Mouse (Mus musculus) small intestine, adult 2 months (tissue): ENCODE data around the gene Stat5b. TPM values are rescaled to one million over a fixed set of nuclear protein-coding genes. Genes with fewer than 3 reads are reported as not detected.
A peak's percentile ranks its signal among the peaks of the same experiment; 100 is the strongest.

Source experiments
- H3K27ac ChIP-seq: fragments of 200-500 bp; 2 replicates; pipeline ENCODE4 v1.5.1; 2012; ENCODE audit warnings: low read depth, low read length, control low read depth, inconsistent platforms; ENCODE audit not compliant: insufficient read depth
- H3K27me3 ChIP-seq: fragments of 200-500 bp; 2 replicates; pipeline ENCODE4 v1.6.1; 2012; ENCODE audit warnings: mild to moderate bottlenecking, moderate library complexity, low read length, inconsistent platforms; ENCODE audit not compliant: control insufficient read depth, insufficient read depth
- H3K36me3 ChIP-seq: fragments of 200-500 bp; 2 replicates; pipeline ENCODE4 v1.6.1; 2012; ENCODE audit warnings: mild to moderate bottlenecking, low read length, control low read depth, inconsistent platforms; ENCODE audit not compliant: control insufficient read depth, insufficient read depth
- H3K4me1 ChIP-seq: fragments of 200-500 bp; 2 replicates; pipeline ENCODE4 v1.6.1; 2012; ENCODE audit warnings: low read length, inconsistent platforms, mixed read lengths; ENCODE audit not compliant: control insufficient read depth, insufficient read depth, insufficient read length
- H3K4me3 ChIP-seq: fragments of 200-500 bp; 2 replicates; pipeline ENCODE4 v1.5.1; 2012; ENCODE audit warnings: low read depth, mild to moderate bottlenecking, control low read depth, inconsistent platforms, low read length, moderate library complexity
- CTCF ChIP-seq: fragments of 200-500 bp; IDR thresholded peaks from 2 replicates; pipeline ENCODE4 v1.5.1; 2012; ENCODE audit warnings: low read depth, mild to moderate bottlenecking, control low read depth, inconsistent platforms, low read length, moderate library complexity, mixed read lengths; ENCODE audit not compliant: insufficient replicate concordance, insufficient read length; ENCODE audit errors: extremely low read depth
- POLR2A ChIP-seq: fragments of 200-500 bp; IDR thresholded peaks from 2 replicates; pipeline ENCODE4 v1.6.1; 2012; ENCODE audit warnings: low read depth, mild to moderate bottlenecking, control low read depth, inconsistent platforms, low read length, moderate library complexity
- WGBS: fragments of 180-500 bp; shearing (Covaris S2); methylation state at CpG from one replicate; pipeline ENCODE4 v1.1.7; 2018; 5-methylcytosine and 5-hydroxymethylcytosine counted together
- polyA plus RNA-seq: library from polyadenylated mRNA; depleted of rRNA; stranded (reverse); fragments of >200 nt; gene quantifications from 2 replicates; pipeline ENCODE4 v1.2.3, GENCODE M21; 2012

Gene Stat5b
- polyA plus RNA-seq, 1 experiment: 9.6 TPM

DNA sequence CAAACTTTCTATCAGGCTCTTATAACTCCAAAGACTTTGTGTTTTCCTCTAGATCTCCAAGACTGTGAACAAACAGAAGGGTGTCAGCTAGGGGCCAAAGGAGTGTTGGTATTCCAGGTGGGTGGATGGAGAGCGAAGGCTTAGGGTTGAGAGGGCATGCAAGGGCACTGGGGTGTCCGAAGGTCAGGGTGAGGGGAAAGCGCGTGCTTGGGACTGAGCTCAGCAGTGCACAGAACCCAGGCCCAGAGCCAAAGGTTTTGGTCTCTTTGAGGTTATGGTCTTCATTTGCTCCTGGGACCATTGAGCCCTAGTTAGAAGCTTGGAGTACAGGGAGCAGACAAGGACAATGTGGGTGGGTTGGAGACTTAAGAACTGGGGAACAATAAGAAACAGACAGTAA lies 4.7 kb upstream of the Stat5b start:
- H3K27ac ChIP-seq: no peak overlapping the region
- H3K27me3 ChIP-seq: no peaks in the 10 kb centered on the region
- no peak for TF ChIP-seq CTCF
- no peak for TF ChIP-seq POLR2A
- no peaks in the 10 kb centered on the region for H3K36me3 ChIP-seq
- no peak overlapping the region for H3K4me3 ChIP-seq
- WGBS: 96% methylated on average over 4 of the region's 4 CpGs
- peaks cover 10% of the 10 kb centered on the region for H3K4me1 ChIP-seq

DNA sequence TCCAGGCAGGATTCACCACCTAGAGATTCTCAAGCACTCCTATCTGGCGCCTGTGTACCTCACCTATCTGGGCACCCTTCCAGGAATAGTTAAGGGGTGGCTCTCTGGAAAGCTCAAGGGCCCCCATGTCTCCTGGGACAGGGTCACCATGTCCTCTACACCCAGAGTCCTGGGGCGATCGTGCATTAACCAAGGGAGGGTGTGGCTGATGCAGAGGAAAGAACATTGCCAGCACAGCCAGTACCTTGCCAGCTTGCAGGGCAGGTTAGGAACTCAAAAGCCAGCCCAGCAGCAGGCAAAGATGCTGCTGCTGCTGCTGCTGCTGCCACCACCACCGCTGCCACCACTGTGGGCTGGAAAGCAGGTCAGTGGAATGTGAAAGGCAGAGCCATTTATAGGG lies 3.7 kb upstream of the Stat5b start:
- TF ChIP-seq POLR2A: no peak
- no peak for TF ChIP-seq CTCF
- no peak overlapping the region for H3K27ac ChIP-seq
- no peak overlapping the region for H3K4me3 ChIP-seq
- peaks cover 7% of the 10 kb centered on the region for H3K4me1 ChIP-seq
- WGBS: 32% methylated on average over 4 of the region's 4 CpGs
- H3K36me3 ChIP-seq: no peaks in the 10 kb centered on the region
- no peaks in the 10 kb centered on the region for H3K27me3 ChIP-seq

- 0 out of 2 replicates have a peak, but pooled peaks cover 5% of the 10 kb centered on the region for H3K4me1 ChIP-seq
- H3K27ac ChIP-seq: no peak overlapping the region
- TF ChIP-seq POLR2A (no peak), CTCF (no peak)
- H3K27me3 ChIP-seq: no peaks in the 10 kb centered on the region
- H3K4me3 ChIP-seq: no peak overlapping the region
- H3K36me3 ChIP-seq: no peaks in the 10 kb centered on the region
- WGBS: 81% methylated on average over 5 of the region's 5 CpGs
Measured at GRCm38 (mm10) chr11:100853018-100853417, 2.5 kb upstream of the Stat5b start.

- no peaks in the 10 kb centered on the region for H3K27me3 ChIP-seq
- no peak for TF ChIP-seq POLR2A
- no peak for TF ChIP-seq CTCF
- WGBS: 60% methylated on average over 2 of the region's 2 CpGs
- H3K27ac ChIP-seq: no peak overlapping the region
- H3K4me1 ChIP-seq: peaks cover 5% of the 10 kb centered on the region; the same call in 1 of the 2 replicates
- no peaks in the 10 kb centered on the region for H3K36me3 ChIP-seq
- no peak overlapping the region for H3K4me3 ChIP-seq
Measured at GRCm38 (mm10) chr11:100852088-100852487, 1.6 kb upstream of the Stat5b start.

DNA sequence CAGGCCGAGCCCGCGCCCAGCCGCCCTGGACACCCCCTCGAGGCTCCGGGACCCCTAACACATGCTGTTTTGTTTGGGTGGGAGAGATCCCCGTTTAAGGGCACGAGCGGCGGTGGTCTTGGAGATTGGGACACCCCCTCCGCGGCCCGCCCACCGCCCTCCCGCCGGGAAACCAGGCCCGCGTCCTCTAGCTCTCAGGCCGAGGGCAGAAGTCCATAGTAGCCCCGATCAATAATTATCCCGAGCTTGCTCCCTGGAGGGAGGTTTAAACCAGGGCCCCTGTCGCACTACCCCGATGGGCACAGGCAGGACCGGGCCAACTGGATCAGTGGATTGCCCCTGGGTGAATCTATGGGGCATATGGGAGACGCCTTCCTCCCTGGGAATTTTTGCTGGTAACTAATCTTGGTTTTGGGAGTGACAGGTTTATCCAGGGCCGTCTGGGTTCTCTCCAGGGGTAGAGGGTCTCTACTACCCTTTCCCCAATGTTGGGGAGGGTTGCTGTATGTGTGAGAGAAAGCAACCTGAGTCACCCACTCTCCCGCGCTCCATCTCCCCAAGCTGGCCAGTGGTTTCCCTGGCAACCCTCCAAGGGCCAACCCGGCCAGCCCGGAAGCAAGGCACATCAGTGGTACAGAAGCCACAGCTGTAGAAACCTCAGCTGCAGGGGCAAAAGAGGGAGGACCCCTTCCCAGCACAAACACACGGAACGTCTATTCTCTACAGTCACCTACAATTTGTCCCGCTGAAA lies 429 bp upstream of the Stat5b start:
- Histone ChIP-seq H3K27ac (peak overlapping the region; percentile 40), H3K4me1 (peaks cover 5% of the 10 kb centered on the region; the same call in 1 of the 2 replicates)

GRCm38 (mm10) chr11:100849456-100850037 lies 977 bp downstream of the Stat5b start:
- H3K27ac ChIP-seq: peak overlapping the region; percentile 7; the same call in 1 of the 2 replicates
- no peaks in the 10 kb centered on the region for H3K27me3 ChIP-seq
- no peaks in the 10 kb centered on the region for H3K36me3 ChIP-seq
- peak overlapping the region; percentile 79 for H3K4me3 ChIP-seq
- no peak for TF ChIP-seq POLR2A
- no peak for TF ChIP-seq CTCF
- 5% methylated on average over 13 of the region's 13 CpGs for WGBS
- peaks cover 5% of the 10 kb centered on the region; the same call in 1 of the 2 replicates for H3K4me1 ChIP-seq

More for the DNA sequence above, 429 bp upstream of the Stat5b start:
- H3K27me3 ChIP-seq: no peaks in the 10 kb centered on the region
- peak overlapping the region; percentile 79 for H3K4me3 ChIP-seq
- 3% methylated on average over 33 of the region's 33 CpGs for WGBS
- TF ChIP-seq POLR2A (peak; percentile 14; the same call in 1 of the 2 replicates), CTCF (no peak)
- no peaks in the 10 kb centered on the region for H3K36me3 ChIP-seq

- Histone ChIP-seq H3K4me3 (no peak overlapping the region), H3K27me3 (no peaks in the 10 kb centered on the region), H3K36me3 (no peaks in the 10 kb centered on the region), H3K27ac (no peak overlapping the region), H3K4me1 (peaks cover 5% of the 10 kb centered on the region; the same call in 1 of the 2 replicates)
- TF ChIP-seq POLR2A: no peak
- TF ChIP-seq CTCF: no peak
- 41% methylated on average over 6 of the region's 6 CpGs for WGBS
Measured at GRCm38 (mm10) chr11:100848789-100849379, 1.6 kb downstream of the Stat5b start.

- Histone ChIP-seq H3K27ac (no peak overlapping the region), H3K36me3 (no peaks in the 10 kb centered on the region), H3K4me1 (peaks cover 7% of the 10 kb centered on the region), H3K27me3 (no peaks in the 10 kb centered on the region), H3K4me3 (no peak overlapping the region)
- 42% methylated on average over 4 of the region's 4 CpGs for WGBS
- TF ChIP-seq POLR2A (no peak), CTCF (no peak)
Measured at GRCm38 (mm10) chr11:100848080-100848479, 2.4 kb downstream of the Stat5b start.
